Mouse (Mus musculus) liver, adult (tissue): ENCODE measurements around the gene Ruvbl1.
A peak's percentile ranks its signal among the peaks of the same experiment; 100 is the strongest.

Experiments used
- GATA4 ChIP-seq: IDR thresholded peaks from 2 replicates; pipeline ENCODE4 v1.6.1; 2014; ENCODE audit warnings: mild to moderate bottlenecking, low read length; ENCODE audit not compliant: insufficient replicate concordance

The Ruvbl1 gene

GRCm38 (mm10) chr6:88517701-88518403 is 52.6 kb downstream of the Ruvbl1 start:
- TF ChIP-seq GATA4: no peak

DNA sequence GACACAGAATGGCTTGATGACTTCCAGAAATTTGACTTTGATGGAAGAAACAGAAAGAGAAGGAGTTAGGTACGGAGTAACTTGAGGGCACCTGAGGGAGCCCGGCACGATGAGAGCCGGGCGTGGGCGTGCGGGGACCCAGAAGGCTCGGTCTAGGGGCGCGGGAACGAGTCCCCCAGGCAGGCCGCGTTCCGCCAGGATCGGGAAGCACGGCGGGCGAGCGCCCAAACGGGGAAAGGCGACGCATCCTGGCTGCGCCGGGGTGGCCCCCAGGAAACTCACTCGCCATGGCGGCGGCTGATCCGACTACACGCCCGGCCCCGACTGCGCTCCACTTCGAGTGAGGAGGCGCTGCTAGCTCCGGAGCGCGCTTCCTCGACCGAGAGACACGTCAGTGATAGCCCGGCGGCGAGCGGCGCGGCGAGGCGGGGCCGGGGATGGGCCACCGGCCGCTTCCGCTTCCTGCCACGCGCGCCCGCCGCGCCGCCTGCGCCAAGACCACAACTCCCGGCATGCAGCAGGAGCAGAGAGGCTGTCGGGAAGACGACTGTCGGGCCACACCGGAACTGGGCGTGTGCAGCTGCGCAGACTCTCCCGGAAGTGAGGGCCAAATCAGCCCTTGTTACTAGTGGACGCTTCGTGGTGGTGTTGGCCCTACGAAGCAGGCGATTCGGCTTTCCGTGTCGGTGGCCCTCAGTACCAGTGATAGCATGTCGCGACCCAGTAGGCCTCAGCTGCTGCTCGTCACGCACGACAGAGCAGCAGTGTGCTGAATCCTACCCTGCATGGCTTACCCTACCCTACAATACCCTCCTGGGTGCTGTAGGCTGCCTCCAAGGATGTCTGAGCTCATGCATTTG is 53.4 kb downstream of the Ruvbl1 start, which contains the start of gene Sec61a1:
Gene Sec61a1 (minus strand): TSS at position 502 of the 860 bp plus-strand sequence.
- TF ChIP-seq GATA4: peak; percentile 58; the same call in 1 of the 2 replicates

GRCm38 (mm10) chr6:88521821-88522220 is 56.6 kb downstream of the Ruvbl1 start:
- no peak for TF ChIP-seq GATA4

GRCm38 (mm10) chr6:88522606-88523005 is 57.4 kb downstream of the Ruvbl1 start:
- no peak for TF ChIP-seq GATA4

- TF ChIP-seq GATA4: no peak
These were observed 57.8 kb downstream of the Ruvbl1 start for GRCm38 (mm10) chr6:88523043-88523442.

GRCm38 (mm10) chr6:88523451-88523850 is 58.2 kb downstream of the Ruvbl1 start:
- no peak for TF ChIP-seq GATA4

GRCm38 (mm10) chr6:88524056-88524455 is 58.8 kb downstream of the Ruvbl1 start:
- no peak for TF ChIP-seq GATA4

- no peak for TF ChIP-seq GATA4
These were observed 65.1 kb downstream of the Ruvbl1 start for GRCm38 (mm10) chr6:88530306-88530705.

GRCm38 (mm10) chr6:88540093-88540755 is 75.0 kb downstream of the Ruvbl1 start:
- no peak for TF ChIP-seq GATA4

DNA sequence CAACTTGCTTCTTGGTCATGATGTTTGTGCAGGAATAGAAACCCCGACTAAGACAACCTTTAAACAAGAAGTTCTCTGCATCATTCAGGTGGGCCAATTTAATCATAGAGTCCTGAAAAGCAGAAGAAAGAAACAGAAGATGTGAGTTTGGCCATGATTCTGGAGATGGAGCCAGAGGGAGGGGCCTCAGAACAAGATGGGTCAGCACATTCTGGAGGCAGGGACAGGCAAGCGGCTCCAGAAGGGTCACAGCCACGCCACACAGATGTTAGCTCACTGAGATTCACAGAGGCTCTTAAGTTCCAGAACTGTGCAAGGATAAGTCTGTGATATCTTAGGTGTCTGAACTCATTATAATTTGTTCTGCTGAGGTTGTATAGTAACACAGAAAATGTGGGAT is 79.0 kb downstream of the Ruvbl1 start:
- no peak for TF ChIP-seq GATA4

- peak; percentile 48; the same call in 1 of the 2 replicates for TF ChIP-seq GATA4
These were observed 79.6 kb downstream of the Ruvbl1 start for GRCm38 (mm10) chr6:88544644-88545396.

DNA sequence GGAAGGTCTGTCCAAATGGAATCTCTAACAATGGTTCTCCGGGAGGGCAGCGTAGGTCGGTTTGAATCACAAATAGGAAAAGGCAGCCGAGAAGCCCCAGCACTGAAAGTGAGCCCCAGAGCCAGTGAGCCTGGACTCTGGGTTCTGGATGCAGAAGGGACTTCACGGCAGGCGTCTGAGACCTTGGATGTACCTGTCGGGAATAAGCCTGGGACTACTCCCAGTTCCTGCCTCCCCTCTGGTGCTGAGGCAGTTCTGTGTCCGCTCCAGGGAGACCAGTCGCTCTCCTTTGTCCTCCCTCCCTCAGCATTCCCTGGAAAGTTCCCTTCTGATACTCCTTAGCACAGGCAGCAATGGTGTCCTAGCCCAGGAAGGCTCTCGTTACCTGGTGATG is 80.2 kb downstream of the Ruvbl1 start:
- no peak for TF ChIP-seq GATA4
